Mouse (Mus musculus): Measurements from ENCODE around the gene Cfap61. TPM values are rescaled to one million over a fixed set of nuclear protein-coding genes. Genes with fewer than 3 reads are reported as not detected.

The Cfap61 gene
- polyA plus RNA-seq, 1 experiment from 2014 or later: 1.7 TPM

- Histone ChIP-seq H3K36me3 (peaks cover 10% of the 10 kb centered on the region; the same call in 1 of the 2 replicates), H3K27ac (no peak overlapping the region), H3K9ac (replicated peaks) (no peak overlapping the region), H3K27me3 (no peaks in the 10 kb centered on the region), H3K9me3 (no peaks in the 10 kb centered on the region), H3K4me1 (replicated peaks) (peaks cover 25% of the 10 kb centered on the region; the same call in 1 of the 2 replicates), H3K4me3 (replicated peaks) (no peak overlapping the region), H3K4me2 (replicated peaks) (no peak overlapping the region)
- WGBS: 52% methylated on average over 7 of the region's 7 CpGs
- peak; percentile 74 for ATAC-seq
These were observed 314.4 kb downstream of the Cfap61 start for GRCm38 (mm10) chr2:146249033-146249432.

- H3K9ac ChIP-seq (replicated peaks): no peak overlapping the region
- 59% methylated on average over 6 of the region's 6 CpGs for WGBS
- H3K4me3 ChIP-seq (replicated peaks): no peak overlapping the region
- no peak for ATAC-seq
- peaks cover 21% of the 10 kb centered on the region; the same call in 1 of the 2 replicates for H3K4me1 ChIP-seq (replicated peaks)
- H3K36me3 ChIP-seq: 0 out of 2 replicates have a peak, but pooled peaks cover 3% of the 10 kb centered on the region
- no peak overlapping the region for H3K4me2 ChIP-seq (replicated peaks)
- H3K27ac ChIP-seq: no peak overlapping the region
- H3K27me3 ChIP-seq: no peaks in the 10 kb centered on the region
- H3K9me3 ChIP-seq: no peaks in the 10 kb centered on the region
These were observed 315.8 kb downstream of the Cfap61 start for GRCm38 (mm10) chr2:146250236-146250904.

GRCm38 (mm10) chr2:146254387-146254786, 319.8 kb downstream of the Cfap61 start:
- H3K36me3 ChIP-seq: no peaks in the 10 kb centered on the region
- H3K9ac ChIP-seq (replicated peaks): no peak overlapping the region
- H3K9me3 ChIP-seq: no peaks in the 10 kb centered on the region
- no peak overlapping the region for H3K4me3 ChIP-seq (replicated peaks)
- no peak overlapping the region for H3K4me2 ChIP-seq (replicated peaks)
- 95% methylated on average over 1 of the region's 1 CpGs for WGBS
- H3K4me1 ChIP-seq (replicated peaks): peaks cover 37% of the 10 kb centered on the region
- H3K27me3 ChIP-seq: 0 out of 2 replicates have a peak, but pooled peaks cover 3% of the 10 kb centered on the region
- H3K27ac ChIP-seq: no peak overlapping the region
- ATAC-seq: no peak

GRCm38 (mm10) chr2:146255636-146256035, 321.1 kb downstream of the Cfap61 start:
- Histone ChIP-seq H3K27me3 (0 out of 2 replicates have a peak, but pooled peaks cover 3% of the 10 kb centered on the region), H3K9ac (replicated peaks) (no peak overlapping the region), H3K9me3 (no peaks in the 10 kb centered on the region), H3K4me3 (replicated peaks) (no peak overlapping the region), H3K36me3 (no peaks in the 10 kb centered on the region), H3K4me1 (replicated peaks) (peaks cover 46% of the 10 kb centered on the region), H3K27ac (no peak overlapping the region), H3K4me2 (replicated peaks) (no peak overlapping the region)
- ATAC-seq: no peak

GRCm38 (mm10) chr2:146256321-146256875, 321.8 kb downstream of the Cfap61 start:
- WGBS: 44% methylated on average over 3 of the region's 3 CpGs
- H3K4me1 ChIP-seq (replicated peaks): peaks cover 52% of the 10 kb centered on the region

GRCm38 (mm10) chr2:146257037-146257436, 322.5 kb downstream of the Cfap61 start:
- Histone ChIP-seq H3K9ac (replicated peaks) (no peak overlapping the region), H3K4me3 (replicated peaks) (no peak overlapping the region), H3K9me3 (no peaks in the 10 kb centered on the region), H3K27ac (peak overlapping the region; percentile 64), H3K36me3 (no peaks in the 10 kb centered on the region), H3K27me3 (0 out of 2 replicates have a peak, but pooled peaks cover 3% of the 10 kb centered on the region), H3K4me2 (replicated peaks) (no peak overlapping the region), H3K4me1 (replicated peaks) (peaks cover 59% of the 10 kb centered on the region)
- ATAC-seq: no peak
- 20% methylated on average over 3 of the region's 3 CpGs for WGBS

More at GRCm38 (mm10) chr2:146256321-146256875, 321.8 kb downstream of the Cfap61 start:
- peak overlapping the region; percentile 40 for H3K27ac ChIP-seq
- peak; percentile 43; the same call in 1 of the 2 replicates for ATAC-seq
- H3K9me3 ChIP-seq: no peaks in the 10 kb centered on the region
- H3K36me3 ChIP-seq: no peaks in the 10 kb centered on the region
- H3K9ac ChIP-seq (replicated peaks): no peak overlapping the region
- no peak overlapping the region for H3K4me3 ChIP-seq (replicated peaks)
- H3K4me2 ChIP-seq (replicated peaks): no peak overlapping the region
- H3K27me3 ChIP-seq: 0 out of 2 replicates have a peak, but pooled peaks cover 3% of the 10 kb centered on the region

GRCm38 (mm10) chr2:146257609-146258008, 323.0 kb downstream of the Cfap61 start:
- Histone ChIP-seq H3K9ac (replicated peaks) (no peak overlapping the region), H3K27ac (peak overlapping the region; percentile 64; the same call in 1 of the 2 replicates), H3K4me1 (replicated peaks) (peaks cover 64% of the 10 kb centered on the region), H3K9me3 (no peaks in the 10 kb centered on the region), H3K4me3 (replicated peaks) (no peak overlapping the region), H3K27me3 (0 out of 2 replicates have a peak, but pooled peaks cover 3% of the 10 kb centered on the region), H3K36me3 (no peaks in the 10 kb centered on the region), H3K4me2 (replicated peaks) (no peak overlapping the region)
- no peak; the same call in 1 of the 2 replicates for ATAC-seq
- WGBS: 72% methylated on average over 3 of the region's 3 CpGs

GRCm38 (mm10) chr2:146258736-146259469, 324.3 kb downstream of the Cfap61 start:
- Histone ChIP-seq H3K4me3 (replicated peaks) (no peak overlapping the region), H3K36me3 (no peaks in the 10 kb centered on the region), H3K9ac (replicated peaks) (no peak overlapping the region), H3K4me1 (replicated peaks) (peaks cover 68% of the 10 kb centered on the region), H3K9me3 (no peaks in the 10 kb centered on the region), H3K27ac (peak overlapping the region; percentile 86), H3K27me3 (0 out of 2 replicates have a peak, but pooled peaks cover 3% of the 10 kb centered on the region), H3K4me2 (replicated peaks) (0 out of 2 replicates have a peak overlapping the region, but pooled peaks have one; percentile 14)
- WGBS: 7% methylated on average over 10 of the region's 10 CpGs
- peak; percentile 78 for ATAC-seq

GRCm38 (mm10) chr2:146259787-146260560, 325.4 kb downstream of the Cfap61 start:
- Histone ChIP-seq H3K9me3 (no peaks in the 10 kb centered on the region), H3K4me2 (replicated peaks) (0 out of 2 replicates have a peak overlapping the region, but pooled peaks have one; percentile 1), H3K27ac (peak overlapping the region; percentile 86), H3K9ac (replicated peaks) (no peak overlapping the region), H3K4me1 (replicated peaks) (peaks cover 68% of the 10 kb centered on the region), H3K27me3 (peaks cover 12% of the 10 kb centered on the region), H3K4me3 (replicated peaks) (no peak overlapping the region), H3K36me3 (no peaks in the 10 kb centered on the region)
- ATAC-seq: no peak
- WGBS: 13% methylated on average over 18 of the region's 18 CpGs

GRCm38 (mm10) chr2:146261146-146261545, 326.6 kb downstream of the Cfap61 start:
- Histone ChIP-seq H3K9me3 (no peaks in the 10 kb centered on the region), H3K36me3 (no peaks in the 10 kb centered on the region), H3K4me3 (replicated peaks) (no peak overlapping the region), H3K27me3 (peaks cover 20% of the 10 kb centered on the region), H3K4me1 (replicated peaks) (peaks cover 64% of the 10 kb centered on the region), H3K27ac (peak overlapping the region; percentile 54), H3K9ac (replicated peaks) (no peak overlapping the region), H3K4me2 (replicated peaks) (no peak overlapping the region)
- no peak for ATAC-seq
- 32% methylated on average over 4 of the region's 4 CpGs for WGBS

GRCm38 (mm10) chr2:146262215-146262614, 327.6 kb downstream of the Cfap61 start:
- peaks cover 54% of the 10 kb centered on the region for H3K4me1 ChIP-seq (replicated peaks)

More at GRCm38 (mm10) chr2:146262215-146262614, 327.6 kb downstream of the Cfap61 start:
- Histone ChIP-seq H3K27me3 (peaks cover 20% of the 10 kb centered on the region), H3K4me2 (replicated peaks) (no peak overlapping the region), H3K4me3 (replicated peaks) (no peak overlapping the region), H3K9me3 (no peaks in the 10 kb centered on the region), H3K36me3 (no peaks in the 10 kb centered on the region), H3K9ac (replicated peaks) (no peak overlapping the region), H3K27ac (peak overlapping the region; percentile 64)
- ATAC-seq: peak; percentile 90
- 5% methylated on average over 10 of the region's 10 CpGs for WGBS
